In genomic region chr14:44846558-44847263, GRCm38 (mm10) we compare ENCODE assay signal across 18 mouse cellular contexts.
DNase-seq lines count a peak whose midpoint lies in the region.
"Had no signal": no experiment of that assay in that cellular context is flagged by ENCODE, and none has a peak within 500 bp of the region (broad histone marks: within the 10 kb centered on the region; RNA-seq: fewer than 3 reads in every experiment).

No protein-coding gene starts in this region.

- DNase-seq in layer of hippocampus, adult 9-11 months: peak; percentile 37
- DNase-seq in layer of hippocampus, adult 11-12 months (ENCODE audit: low spot score): no peak
- DNase-seq in right cerebral cortex, postnatal 25 days: peak; percentile 10
- no peak for DNase-seq in right cerebral cortex, postnatal 36 days (ENCODE audit: low spot score in 2 of 2)
- DNase-seq in R1 (ENCODE audit: low read depth, low spot score): peak; percentile 8
- no peak for DNase-seq in thymus, postnatal 14 days
- DNase-seq in kidney, postnatal 25 days: no peak
- DNase-seq: adrenal gland, adult 8-10 months; adrenal gland, postnatal 25 days; cerebellum, adult 18-20 months; cerebellum, adult 9-10 months; cerebellum, postnatal 14 days; forebrain, postnatal 0 days; gastrocnemius, postnatal 10 days; gastrocnemius, postnatal 36 days; heart, adult 2 months; heart, postnatal 14 days; heart, postnatal 4 days had no signal

Comparison
In these comparisons a context has a peak if more than half of its experiments do, and no peak if none do; other contexts are left out.
1. DNase-seq: peak in layer of hippocampus, adult 9-11 months (single experiment), right cerebral cortex, postnatal 25 days (single experiment) and R1 (single experiment); none in layer of hippocampus, adult 11-12 months (single experiment), right cerebral cortex, postnatal 36 days (0 of 2), thymus, postnatal 14 days (single experiment) and kidney, postnatal 25 days (0 of 2).